9 mouse cellular contexts compared by ENCODE assay signal in genomic region chr11:60941370-60941769, GRCm38 (mm10). TPM values are rescaled to one million over a fixed set of nuclear protein-coding genes. Genes with fewer than 3 reads are reported as not detected.
DNase-seq lines count a peak whose midpoint lies in the region; ATAC-seq lines count a peak whose summit lies in the region.
"Had no signal": no experiment of that assay in that cellular context is flagged by ENCODE, and none has a peak within 500 bp of the region (broad histone marks: within the 10 kb centered on the region; RNA-seq: fewer than 3 reads in every experiment).

No protein-coding gene starts in this region.

- peaks cover 25% of the 10 kb centered on the region for H3K4me1 ChIP-seq in kidney, embryonic 14.5 days (ENCODE audit: control insufficient read depth, insufficient read depth, low read length)
- peaks cover 27% of the 10 kb centered on the region for H3K4me1 ChIP-seq in embryonic facial prominence, embryonic 12.5 days
- H3K4me1 ChIP-seq in limb, embryonic 15.5 days = 0 out of 2 replicates have a peak, but pooled peaks cover 6% of the 10 kb centered on the region

- WGBS in kidney, embryonic 14.5 days = 30% methylated on average over 9 of the region's 9 CpGs
- WGBS in embryonic facial prominence, embryonic 12.5 days = 54% methylated on average over 9 of the region's 9 CpGs
- 45% methylated on average over 9 of the region's 9 CpGs for WGBS in limb, embryonic 15.5 days

- no peak overlapping the region for H3K4me3 ChIP-seq in kidney, embryonic 14.5 days (ENCODE audit: low read length)
- no peak overlapping the region for H3K4me3 ChIP-seq in embryonic facial prominence, embryonic 12.5 days
- H3K4me3 ChIP-seq in limb, embryonic 15.5 days = no peak overlapping the region

- DNase-seq in kidney, adult 8-10 months = no peak
- DNase-seq in retina, postnatal 7 days (ENCODE audit: low read depth, low spot score) = peak; percentile 20
- DNase-seq in cerebellum, adult 11 months = no peak
- DNase-seq in left cerebral cortex, postnatal 10 days (ENCODE audit: extremely low spot score in 1 of 2, low spot score in 2 of 2) = no peak
- DNase-seq in adipocyte (ENCODE audit: low spot score) = no peak
- DNase-seq: right cerebral cortex, adult 18-20 months had no signal

- no peak overlapping the region for H3K4me2 ChIP-seq in kidney, embryonic 14.5 days (replicated peaks; ENCODE audit: low read depth, low read length)
- H3K4me2 ChIP-seq in embryonic facial prominence, embryonic 12.5 days (replicated peaks) = no peak overlapping the region
- no peak overlapping the region for H3K4me2 ChIP-seq in limb, embryonic 15.5 days

- ATAC-seq in kidney, embryonic 14.5 days (ENCODE audit: low FRiP score, low TSS enrichment) = peak; percentile 88
- peak; percentile 78 for ATAC-seq in embryonic facial prominence, embryonic 12.5 days (ENCODE audit: insufficient number of reproducible peaks, insufficient read depth, low FRiP score, low TSS enrichment)
- ATAC-seq in limb, embryonic 15.5 days (ENCODE audit: insufficient number of reproducible peaks, low FRiP score, low TSS enrichment, low read depth) = peak; percentile 52; the same call in 1 of the 2 replicates

- H3K36me3 ChIP-seq in kidney, embryonic 14.5 days (ENCODE audit: control insufficient read depth, insufficient read depth, low read length) = peaks cover 45% of the 10 kb centered on the region
- peaks cover 43% of the 10 kb centered on the region for H3K36me3 ChIP-seq in embryonic facial prominence, embryonic 12.5 days
- H3K36me3 ChIP-seq in limb, embryonic 15.5 days = peaks cover 44% of the 10 kb centered on the region

- intact Hi-C loops in left cerebral cortex, postnatal 10 days (cut with DNase I) = no loop called here

- no peaks in the 10 kb centered on the region for H3K27me3 ChIP-seq in kidney, embryonic 14.5 days (ENCODE audit: control insufficient read depth, insufficient read depth, low read length)
- H3K27me3 ChIP-seq in embryonic facial prominence, embryonic 12.5 days = no peaks in the 10 kb centered on the region
- no peaks in the 10 kb centered on the region for H3K27me3 ChIP-seq in limb, embryonic 15.5 days

- H3K9ac ChIP-seq in kidney, embryonic 14.5 days (ENCODE audit: low read depth, low read length) = no peak overlapping the region
- H3K9ac ChIP-seq in embryonic facial prominence, embryonic 12.5 days = no peak overlapping the region
- H3K9ac ChIP-seq in limb, embryonic 15.5 days = no peak overlapping the region

- H3K9me3 ChIP-seq in kidney, embryonic 14.5 days (ENCODE audit: control insufficient read depth, low read length) = no peaks in the 10 kb centered on the region
- no peaks in the 10 kb centered on the region for H3K9me3 ChIP-seq in embryonic facial prominence, embryonic 12.5 days
- no peaks in the 10 kb centered on the region for H3K9me3 ChIP-seq in limb, embryonic 15.5 days

- H3K27ac ChIP-seq in kidney, embryonic 14.5 days (ENCODE audit: low read depth, low read length) = peak overlapping the region; percentile 77
- H3K27ac ChIP-seq in embryonic facial prominence, embryonic 12.5 days = 0 out of 2 replicates have a peak overlapping the region, but pooled peaks have one; percentile 0
- peak overlapping the region; percentile 50; the same call in 1 of the 2 replicates for H3K27ac ChIP-seq in limb, embryonic 15.5 days

RNA-seq across cellular contexts. Expression of gene Map2k3, which starts 9.5 kb away (rescaled TPM):
- 69.0 and 106 TPM in 2 replicates for polyA plus RNA-seq in kidney, embryonic 14.5 days (2014; fragmentation: Nextera tagmentation; extraction: Ambion mirVana)
- 89.4 and 92.9 TPM in 2 replicates for polyA plus RNA-seq in embryonic facial prominence, embryonic 12.5 days (2016; fragmentation: Nextera tagmentation; extraction: Ambion mirVana)
- polyA plus RNA-seq in limb, embryonic 15.5 days (2015; fragmentation: Nextera tagmentation; extraction: Ambion mirVana) = 102 and 114 TPM in 2 replicates
- total RNA-seq in left cerebral cortex, postnatal 10 days (2021) = 10 to 100 TPM; 13.4 to 14.3 TPM

RNA-seq across cellular contexts. Expression of gene Natd1, which starts 26.8 kb away (rescaled TPM):
- 15.7 and 25.0 TPM in 2 replicates for polyA plus RNA-seq in kidney, embryonic 14.5 days (2014; fragmentation: Nextera tagmentation; extraction: Ambion mirVana)
- polyA plus RNA-seq in embryonic facial prominence, embryonic 12.5 days (2016; fragmentation: Nextera tagmentation; extraction: Ambion mirVana) = 20.0 and 20.4 TPM in 2 replicates
- 18.2 and 18.7 TPM in 2 replicates for polyA plus RNA-seq in limb, embryonic 15.5 days (2015; fragmentation: Nextera tagmentation; extraction: Ambion mirVana)
- total RNA-seq in left cerebral cortex, postnatal 10 days (2021) = 10 to 100 TPM; 12.4 to 13.7 TPM

Comparison
In these comparisons a context has a peak if more than half of its experiments do, and no peak if none do; other contexts are left out.
1. H3K27ac ChIP-seq: peak in every context shown above with its lines; median percentile 77 in kidney, embryonic 14.5 days; 50 in limb, embryonic 15.5 days; 0 in embryonic facial prominence, embryonic 12.5 days.